Mouse (Mus musculus) midbrain, embryonic 11.5 days (tissue): ENCODE data around the gene Arl5c. TPM values are rescaled to one million over a fixed set of nuclear protein-coding genes. Genes with fewer than 3 reads are reported as not detected.

Experiments used
- ATAC-seq: fragments of 200-750 bp; cut with Nextera tagmentation; 2 replicates; pipeline ENCODE4 v1.8.0; 2017; ENCODE audit warnings: moderate TSS enrichment, moderate library complexity; ENCODE audit not compliant: low FRiP score
- DNase-seq: peaks from one replicate; pipeline ENCODE4 v3.0.0; 2015; ENCODE audit warnings: low spot score; ENCODE audit errors: missing footprints
- H3K27ac ChIP-seq: fragments of 300-500 bp; sonication (generic); 2 replicates; pipeline ENCODE4 v1.5.1; 2014; ENCODE audit warnings: low read depth, low read length
- H3K27me3 ChIP-seq: fragments of 300-500 bp; sonication (generic); 2 replicates; pipeline ENCODE4 v1.6.1; 2014; ENCODE audit warnings: mild to moderate bottlenecking, low read length, moderate library complexity, mixed read lengths; ENCODE audit not compliant: control insufficient read depth, insufficient read depth
- H3K36me3 ChIP-seq: fragments of 300-500 bp; sonication (generic); 2 replicates; pipeline ENCODE4 v1.6.1; 2014; ENCODE audit warnings: mild to moderate bottlenecking, low read length, moderate library complexity, mixed read lengths; ENCODE audit not compliant: control insufficient read depth, insufficient read depth
- H3K4me1 ChIP-seq: fragments of 300-500 bp; sonication (generic); 2 replicates; pipeline ENCODE4 v1.6.1; 2014; ENCODE audit warnings: low read length; ENCODE audit not compliant: control insufficient read depth, insufficient read depth
- H3K4me2 ChIP-seq: fragments of 300-500 bp; sonication (generic); 2 replicates; pipeline ENCODE4 v1.6.1; 2014; ENCODE audit warnings: mild to moderate bottlenecking, moderate library complexity
- H3K4me3 ChIP-seq: fragments of 300-500 bp; sonication (generic); 2 replicates; pipeline ENCODE4 v1.5.1; 2014; ENCODE audit warnings: low read depth, low read length
- H3K9ac ChIP-seq: fragments of 300-500 bp; sonication (generic); 2 replicates; pipeline ENCODE4 v1.6.1; 2014; ENCODE audit warnings: low read length
- H3K9me3 ChIP-seq: fragments of 300-500 bp; sonication (generic); 2 replicates; pipeline ENCODE4 v1.6.1; 2016; ENCODE audit warnings: low read length; ENCODE audit not compliant: control insufficient read depth
- WGBS: fragments of 180-500 bp; shearing (Covaris S2); extraction: QIAGEN DNeasy Blood & Tissue Kit; methylation state at CpG from one replicate; pipeline ENCODE4 v1.1.7; 2014; 5-methylcytosine and 5-hydroxymethylcytosine counted together
- polyA plus RNA-seq: library from polyadenylated mRNA; unstranded; fragments of >200 nt; fragmentation: Nextera tagmentation; extraction: Ambion mirVana; gene quantifications from 2 replicates; pipeline ENCODE4 v1.2.1, GENCODE M21; 2014

Arl5c gene
- polyA plus RNA-seq, 1 experiment from 2014 or later: 8.9 TPM

- ATAC-seq (no peak), DNase-seq (peak; percentile 99)
- H3K4me3 ChIP-seq: no peak overlapping the region
- H3K36me3 ChIP-seq: peaks cover 16% of the 10 kb centered on the region
- H3K27ac ChIP-seq: no peak overlapping the region
- H3K9ac ChIP-seq: no peak overlapping the region
- 9% methylated on average over 5 of the region's 5 CpGs for WGBS
- no peaks in the 10 kb centered on the region for H3K9me3 ChIP-seq
- H3K27me3 ChIP-seq: peaks cover 3% of the 10 kb centered on the region
- H3K4me1 ChIP-seq: peaks cover 18% of the 10 kb centered on the region
- no peak overlapping the region for H3K4me2 ChIP-seq
These were observed 35.4 kb upstream of the Arl5c start for GRCm38 (mm10) chr11:98031443-98031770.

GRCm38 (mm10) chr11:98030701-98031442, 34.9 kb upstream of the Arl5c start:
- H3K4me1 ChIP-seq: peaks cover 18% of the 10 kb centered on the region
- H3K27ac ChIP-seq: no peak overlapping the region
- no peak overlapping the region for H3K9ac ChIP-seq
- no peak overlapping the region for H3K4me3 ChIP-seq
- WGBS: 51% methylated on average over 5 of the region's 5 CpGs
- DNase-seq (no peak), ATAC-seq (no peak)
- H3K4me2 ChIP-seq: no peak overlapping the region
- H3K27me3 ChIP-seq: no peaks in the 10 kb centered on the region
- H3K36me3 ChIP-seq: peaks cover 16% of the 10 kb centered on the region
- no peaks in the 10 kb centered on the region for H3K9me3 ChIP-seq

- Histone ChIP-seq H3K36me3 (peaks cover 16% of the 10 kb centered on the region), H3K27ac (no peak overlapping the region), H3K4me2 (peak overlapping the region; percentile 80), H3K4me3 (peak overlapping the region; percentile 100), H3K4me1 (peaks cover 18% of the 10 kb centered on the region), H3K9me3 (no peaks in the 10 kb centered on the region), H3K9ac (peak overlapping the region; percentile 99), H3K27me3 (no peaks in the 10 kb centered on the region)
- no peak for ATAC-seq
- no peak for DNase-seq
- 29% methylated on average over 7 of the region's 7 CpGs for WGBS
These were observed 31.8 kb upstream of the Arl5c start for GRCm38 (mm10) chr11:98027785-98028184.

GRCm38 (mm10) chr11:98027297-98027688, 31.3 kb upstream of the Arl5c start:
- H3K27me3 ChIP-seq: no peaks in the 10 kb centered on the region
- peaks cover 18% of the 10 kb centered on the region for H3K4me1 ChIP-seq
- peak overlapping the region; percentile 100 for H3K4me3 ChIP-seq
- H3K36me3 ChIP-seq: peaks cover 16% of the 10 kb centered on the region
- H3K9me3 ChIP-seq: no peaks in the 10 kb centered on the region
- H3K27ac ChIP-seq: peak overlapping the region; percentile 93
- ATAC-seq (no peak), DNase-seq (no peak)
- under 1% methylated on average over 18 of the region's 18 CpGs for WGBS
- peak overlapping the region; percentile 99 for H3K9ac ChIP-seq
- H3K4me2 ChIP-seq: peak overlapping the region; percentile 80

- Histone ChIP-seq H3K27ac (peak within 1 kb of the TSS; percentile 93), H3K4me1 (peaks cover 22% of the 10 kb centered on the region), H3K27me3 (no peaks in the 10 kb centered on the region), H3K9ac (peak within 1 kb of the TSS; percentile 99), H3K4me2 (peak within 1 kb of the TSS; percentile 80), H3K9me3 (no peaks in the 10 kb centered on the region), H3K36me3 (peaks cover 16% of the 10 kb centered on the region), H3K4me3 (peak within 1 kb of the TSS; percentile 100)
- WGBS: under 1% methylated on average over 67 of the region's 69 CpGs
- ATAC-seq: peak; percentile 75
- peak; percentile 100 for DNase-seq
These were observed 30.8 kb upstream of the Arl5c start, which contains the start of gene Rpl19 for GRCm38 (mm10) chr11:98026570-98027296. Gene Rpl19 (plus strand): TSS chr11:98026710.

GRCm38 (mm10) chr11:98026248-98026569, 30.2 kb upstream of the Arl5c start:
- 5% methylated on average over 15 of the region's 15 CpGs for WGBS
- Histone ChIP-seq H3K4me1 (peaks cover 27% of the 10 kb centered on the region), H3K9ac (peak overlapping the region; percentile 99), H3K36me3 (peaks cover 16% of the 10 kb centered on the region), H3K9me3 (no peaks in the 10 kb centered on the region), H3K27ac (peak overlapping the region; percentile 93), H3K4me2 (peak overlapping the region; percentile 80), H3K4me3 (peak overlapping the region; percentile 100), H3K27me3 (no peaks in the 10 kb centered on the region)
- DNase-seq (no peak), ATAC-seq (no peak)

- no peak overlapping the region for H3K4me3 ChIP-seq
- H3K27ac ChIP-seq: no peak overlapping the region
- no peaks in the 10 kb centered on the region for H3K9me3 ChIP-seq
- DNase-seq (no peak), ATAC-seq (no peak)
- WGBS: 91% methylated on average over 3 of the region's 3 CpGs
- no peak overlapping the region for H3K4me2 ChIP-seq
- H3K27me3 ChIP-seq: no peaks in the 10 kb centered on the region
- H3K9ac ChIP-seq: no peak overlapping the region
- peaks cover 39% of the 10 kb centered on the region for H3K4me1 ChIP-seq
- peaks cover 10% of the 10 kb centered on the region for H3K36me3 ChIP-seq
These were observed 28.5 kb upstream of the Arl5c start for GRCm38 (mm10) chr11:98024516-98024915.

GRCm38 (mm10) chr11:98022555-98023371, 26.8 kb upstream of the Arl5c start, which contains the start of gene Cacnb1:
Gene Cacnb1 (minus strand): TSS chr11:98023034.
- peak within 1 kb of the TSS; percentile 77 for H3K4me3 ChIP-seq
- ATAC-seq: peak; percentile 70
- peak within 1 kb of the TSS; percentile 87 for H3K9ac ChIP-seq
- H3K27me3 ChIP-seq: no peaks in the 10 kb centered on the region
- WGBS: under 1% methylated on average over 49 of the region's 52 CpGs
- peak; percentile 98 for DNase-seq
- peak within 1 kb of the TSS; percentile 91 for H3K27ac ChIP-seq
- peaks cover 49% of the 10 kb centered on the region for H3K4me1 ChIP-seq
- no peaks in the 10 kb centered on the region for H3K9me3 ChIP-seq
- H3K36me3 ChIP-seq: no peaks in the 10 kb centered on the region
- H3K4me2 ChIP-seq: peak within 1 kb of the TSS; percentile 92

GRCm38 (mm10) chr11:98022253-98022554, 26.2 kb upstream of the Arl5c start:
- H3K4me3 ChIP-seq: peak overlapping the region; percentile 77
- ATAC-seq: no peak
- no peak for DNase-seq
- peaks cover 47% of the 10 kb centered on the region for H3K4me1 ChIP-seq
- H3K27ac ChIP-seq: peak overlapping the region; percentile 91
- WGBS: under 1% methylated on average over 23 of the region's 23 CpGs
- H3K27me3 ChIP-seq: no peaks in the 10 kb centered on the region
- no peaks in the 10 kb centered on the region for H3K36me3 ChIP-seq
- H3K4me2 ChIP-seq: peak overlapping the region; percentile 92
- peak overlapping the region; percentile 87 for H3K9ac ChIP-seq
- H3K9me3 ChIP-seq: no peaks in the 10 kb centered on the region
